Mouse (Mus musculus): Measurements from ENCODE around the gene Slco3a1.
A peak's percentile ranks its signal among the peaks of the same experiment; 100 is the strongest.

Slco3a1 gene

GRCm38 (mm10) chr7:74554608-74555311, at the start of gene Slco3a1:
TSS of gene Slco3a1 (minus strand) at chr7:74554780.
- peak; percentile 86 for DNase-seq (ENCODE audit: low read depth, low spot score)

- DNase-seq (ENCODE audit: low read depth, low spot score) = peak; percentile 5
Observed at GRCm38 (mm10) chr7:74600996-74601395, 46.4 kb upstream of the Slco3a1 start.

GRCm38 (mm10) chr7:74579411-74579810, 24.8 kb upstream of the Slco3a1 start:
- no peak for DNase-seq (ENCODE audit: low read depth, low spot score)

DNA sequence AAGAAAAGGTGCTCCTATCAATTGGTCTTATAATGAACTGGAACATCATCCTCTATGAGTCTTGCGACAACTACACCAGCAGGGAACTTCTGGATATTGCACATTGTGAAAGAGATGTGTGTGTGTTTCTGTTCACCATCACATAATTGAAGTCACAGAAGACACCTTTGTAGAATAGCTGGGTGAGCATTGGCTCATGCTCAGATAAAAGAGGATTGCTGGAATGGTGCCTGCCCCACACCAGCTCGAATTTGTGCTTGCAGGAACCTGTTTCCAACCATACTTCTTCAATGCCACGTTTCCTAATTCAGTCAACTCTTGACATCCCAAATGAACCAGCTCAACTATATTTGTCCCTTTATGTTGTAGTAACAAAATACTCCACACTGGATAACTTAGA, 21.1 kb upstream of the Slco3a1 start:
- no peak for DNase-seq (ENCODE audit: low read depth, low spot score)

GRCm38 (mm10) chr7:74555416-74555815, 836 bp upstream of the Slco3a1 start:
- peak; percentile 59 for DNase-seq (ENCODE audit: low read depth, low spot score)

DNA sequence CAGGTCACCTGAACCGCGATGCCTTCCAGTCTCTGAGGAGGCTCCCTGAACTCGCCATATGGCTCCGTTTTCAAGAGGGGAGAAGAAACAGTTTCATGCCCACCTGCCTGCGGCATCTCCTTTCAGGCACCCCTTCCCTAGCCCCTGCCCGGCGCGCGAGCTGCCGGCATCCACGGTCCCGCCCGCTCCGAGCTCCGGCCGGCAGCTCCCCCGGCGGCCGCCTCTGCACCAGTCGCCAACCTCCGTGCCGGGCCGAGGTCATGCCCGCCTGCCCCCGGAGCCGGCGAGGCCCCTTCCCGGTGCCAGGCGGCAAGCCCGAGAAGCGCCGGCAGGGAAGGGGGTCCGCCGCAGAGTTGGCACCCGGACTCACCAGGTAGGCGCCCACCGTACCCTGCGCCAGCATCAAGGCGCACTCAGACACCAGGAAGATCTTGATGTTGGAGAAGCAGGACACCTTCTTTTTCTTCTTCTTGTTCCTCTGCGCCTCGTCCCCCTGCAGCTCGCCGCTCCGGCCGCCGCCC, 479 bp downstream of the Slco3a1 start:
- peak; percentile 60 for DNase-seq (ENCODE audit: low read depth, low spot score)

- peak; percentile 21 for DNase-seq (ENCODE audit: low read depth, low spot score)
Observed at GRCm38 (mm10) chr7:74553111-74553650, 1.4 kb downstream of the Slco3a1 start.

DNA sequence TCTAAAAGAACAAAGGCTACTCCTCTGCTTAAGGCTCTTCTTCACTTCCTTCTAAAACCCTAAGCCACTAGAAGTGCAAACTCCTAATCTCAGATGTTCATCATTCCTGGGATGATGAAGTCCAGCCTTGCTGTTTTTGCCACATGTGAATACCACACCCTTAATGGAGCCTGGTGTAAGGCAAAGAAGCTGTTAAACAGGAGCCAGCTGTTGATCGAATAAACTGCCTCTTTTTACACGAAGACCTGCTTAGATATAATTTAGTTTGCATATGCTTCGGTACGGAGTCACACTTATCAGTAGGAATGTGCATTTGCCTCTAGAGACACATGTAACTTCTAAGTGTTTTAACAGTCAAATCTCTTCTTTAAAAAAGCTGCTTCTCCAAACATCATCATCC, 2.0 kb downstream of the Slco3a1 start:
- DNase-seq (ENCODE audit: low read depth, low spot score) = no peak

GRCm38 (mm10) chr7:74552000-74552358, 2.6 kb downstream of the Slco3a1 start:
- DNase-seq (ENCODE audit: low read depth, low spot score) = peak; percentile 65

DNA sequence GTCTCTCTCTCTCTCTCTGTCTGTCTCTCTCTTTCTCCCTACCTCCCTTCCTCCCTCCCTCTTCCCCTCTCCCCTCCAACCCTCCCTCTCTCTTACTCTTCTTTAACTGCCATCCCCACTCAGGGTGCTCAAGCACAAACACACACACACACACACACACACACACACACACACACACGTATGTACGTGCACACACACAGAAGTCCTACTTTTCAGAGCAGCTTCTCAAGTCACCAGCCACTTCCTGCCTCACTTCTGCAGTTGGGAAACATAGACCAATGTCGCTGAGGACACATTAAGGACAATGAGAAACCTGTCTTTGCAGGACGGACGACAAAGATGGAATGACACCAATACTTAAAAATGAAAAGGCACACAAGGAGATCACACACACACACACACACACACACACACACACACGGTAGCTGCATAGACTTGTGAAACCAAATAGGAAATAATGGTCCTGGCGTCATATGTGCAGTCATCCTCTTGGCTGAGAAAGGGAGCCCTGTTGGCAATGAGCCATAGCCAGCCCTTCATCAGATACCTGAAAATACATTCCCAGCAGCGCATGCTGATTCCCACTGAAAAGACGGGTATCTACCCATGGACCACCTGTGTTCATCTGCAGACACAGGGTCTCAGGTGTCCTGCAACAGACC, 3.1 kb downstream of the Slco3a1 start:
- DNase-seq (ENCODE audit: low read depth, low spot score) = peak; percentile 73

DNA sequence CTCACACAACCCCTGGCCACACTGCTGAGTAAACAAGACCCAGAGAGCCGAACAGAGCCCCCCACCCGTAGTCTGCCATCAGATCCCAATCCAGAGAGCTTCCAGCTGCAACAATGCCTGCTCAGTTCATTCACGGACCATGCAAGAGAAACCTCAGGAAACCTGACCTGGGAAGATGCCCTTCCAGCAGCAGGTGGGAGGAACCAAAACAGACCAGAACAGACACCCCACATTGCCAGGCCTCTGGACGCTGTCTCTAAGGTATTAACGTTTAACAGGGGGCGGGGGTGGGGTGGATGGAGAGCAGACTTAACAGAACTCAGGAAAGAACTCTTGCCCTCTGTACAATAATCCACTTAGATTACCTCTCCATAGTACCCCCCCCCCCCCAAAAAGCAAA, 4.9 kb downstream of the Slco3a1 start:
- no peak for DNase-seq (ENCODE audit: low read depth, low spot score)

DNA sequence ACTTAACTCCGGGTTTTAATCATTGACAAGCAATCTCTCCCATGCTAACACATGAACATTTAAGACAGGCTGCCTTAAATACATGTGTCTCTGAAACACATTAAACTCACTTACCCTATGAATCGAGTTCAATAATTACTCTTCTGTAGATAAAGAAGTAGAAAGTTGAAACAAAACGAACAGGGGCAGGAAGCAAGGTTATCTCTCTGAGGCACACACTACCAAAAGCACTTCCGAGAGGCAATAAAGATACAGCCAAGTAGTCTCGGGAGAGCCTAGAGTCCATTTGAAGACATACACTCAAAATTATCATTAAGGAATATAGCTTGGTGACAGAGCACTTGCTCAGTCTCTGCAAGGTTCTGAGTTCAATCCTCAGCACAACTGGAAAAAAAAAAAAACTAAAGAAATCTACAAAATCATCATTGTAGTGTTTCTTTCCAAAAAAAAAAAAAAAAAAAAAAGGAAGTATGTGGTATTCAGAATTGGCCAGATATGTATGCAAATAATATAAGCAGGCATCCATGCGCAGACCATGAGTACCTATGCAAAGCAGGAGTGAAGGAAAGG, 5.5 kb downstream of the Slco3a1 start:
- no peak for DNase-seq (ENCODE audit: low read depth, low spot score)

DNA sequence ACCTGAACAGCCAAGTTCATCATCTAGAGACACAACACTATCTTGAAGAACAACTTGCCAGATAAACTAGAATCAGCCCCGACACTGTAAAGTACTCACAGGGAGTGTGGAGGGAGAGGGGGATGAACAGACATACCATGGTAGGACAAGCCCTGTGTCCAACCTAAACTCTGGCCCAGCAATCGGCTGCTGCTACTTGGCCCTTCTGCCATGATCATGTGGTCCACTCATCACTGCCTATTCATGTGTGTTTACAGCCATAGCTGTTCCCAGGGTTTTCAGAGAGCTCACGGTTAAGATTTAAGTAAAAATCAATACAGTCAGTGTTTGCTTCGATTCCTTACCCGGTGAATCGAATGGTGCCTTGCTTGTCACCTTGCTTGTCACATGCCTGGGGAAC, 7.9 kb downstream of the Slco3a1 start:
- DNase-seq (ENCODE audit: low read depth, low spot score) = no peak

- no peak for DNase-seq (ENCODE audit: low read depth, low spot score)
Observed at GRCm38 (mm10) chr7:74545498-74545990, 9.0 kb downstream of the Slco3a1 start.

- DNase-seq (ENCODE audit: low read depth, low spot score) = peak; percentile 63
Observed at GRCm38 (mm10) chr7:74544306-74544705, 10.3 kb downstream of the Slco3a1 start.

DNA sequence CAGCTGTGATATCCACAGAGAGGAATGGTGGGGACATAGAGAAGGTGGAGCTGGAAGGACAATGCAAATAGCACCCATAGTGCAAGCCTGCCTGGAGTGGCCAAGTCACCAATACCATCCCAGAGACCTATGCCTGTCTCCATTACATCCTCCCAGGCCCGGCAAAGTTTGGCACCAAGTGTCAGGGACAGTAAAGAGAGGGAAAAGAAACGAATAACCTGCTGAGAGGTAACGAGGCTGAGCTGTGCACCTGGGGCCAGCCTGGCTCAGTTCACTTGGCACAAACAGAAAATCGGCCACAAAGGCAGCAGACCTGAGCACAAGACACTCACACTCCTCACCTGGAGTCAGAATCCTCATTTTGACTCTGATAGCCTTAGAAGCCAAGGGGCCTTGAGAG, 12.6 kb downstream of the Slco3a1 start:
- DNase-seq (ENCODE audit: low read depth, low spot score) = no peak

DNA sequence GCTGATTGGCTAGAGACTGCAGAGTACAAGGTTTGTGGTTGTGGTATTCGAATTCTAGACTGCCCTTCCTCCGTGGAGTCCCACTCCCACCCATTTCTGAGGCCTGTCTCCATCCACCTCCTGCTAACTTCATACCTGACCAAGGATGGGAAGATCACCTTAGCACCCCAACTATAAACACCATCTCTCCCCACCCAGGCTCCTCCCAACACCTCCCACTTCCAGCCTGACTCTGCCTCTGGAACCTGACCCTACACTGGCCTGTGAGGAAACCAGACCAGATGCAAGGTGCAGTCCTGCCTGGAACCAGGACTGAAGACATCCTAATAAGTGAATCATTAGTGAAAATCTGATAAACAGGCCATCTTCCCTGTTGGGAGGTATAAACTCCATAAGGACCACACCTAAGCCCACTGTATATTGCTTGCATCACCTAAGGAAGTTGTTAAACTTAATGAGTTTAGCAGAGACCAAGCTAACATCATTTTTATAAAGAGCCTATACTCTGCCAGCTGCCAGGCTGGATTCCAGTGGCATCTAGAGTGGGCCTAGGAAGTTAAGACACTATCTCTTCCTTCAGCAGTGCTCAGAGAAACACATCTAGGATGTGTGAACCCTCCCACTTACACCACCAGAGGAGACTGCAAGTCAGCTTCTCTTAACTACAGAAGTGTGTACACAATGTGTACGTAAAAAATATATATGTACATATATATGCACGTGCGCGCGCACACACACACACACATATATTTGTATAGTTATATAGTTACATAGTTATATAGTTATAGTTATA, 13.5 kb downstream of the Slco3a1 start:
- no peak for DNase-seq (ENCODE audit: low read depth, low spot score)

GRCm38 (mm10) chr7:74536186-74536585, 18.4 kb downstream of the Slco3a1 start:
- no peak for DNase-seq (ENCODE audit: low read depth, low spot score)

GRCm38 (mm10) chr7:74531468-74532097, 23.0 kb downstream of the Slco3a1 start:
- no peak for DNase-seq (ENCODE audit: low read depth, low spot score)

DNA sequence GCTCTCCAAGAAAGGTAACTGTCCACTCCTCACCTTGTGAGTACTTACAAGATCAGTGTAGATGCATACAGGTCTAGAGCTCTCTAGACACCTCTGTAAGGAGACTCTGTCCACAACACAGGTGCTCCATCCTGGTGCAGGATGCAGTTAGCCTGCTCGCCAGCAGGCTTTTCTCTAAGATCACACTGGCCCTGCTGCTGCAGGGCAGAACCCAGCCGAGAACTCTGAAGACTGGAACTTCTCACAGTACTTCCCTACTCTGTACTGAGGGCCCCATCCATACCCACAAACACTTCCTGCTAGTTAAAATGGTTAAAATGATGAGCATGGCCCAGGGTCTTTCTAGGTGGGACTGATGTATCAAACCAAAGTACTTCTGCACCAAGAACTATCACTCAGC, 24.7 kb downstream of the Slco3a1 start:
- DNase-seq (ENCODE audit: low read depth, low spot score) = peak; percentile 43

DNA sequence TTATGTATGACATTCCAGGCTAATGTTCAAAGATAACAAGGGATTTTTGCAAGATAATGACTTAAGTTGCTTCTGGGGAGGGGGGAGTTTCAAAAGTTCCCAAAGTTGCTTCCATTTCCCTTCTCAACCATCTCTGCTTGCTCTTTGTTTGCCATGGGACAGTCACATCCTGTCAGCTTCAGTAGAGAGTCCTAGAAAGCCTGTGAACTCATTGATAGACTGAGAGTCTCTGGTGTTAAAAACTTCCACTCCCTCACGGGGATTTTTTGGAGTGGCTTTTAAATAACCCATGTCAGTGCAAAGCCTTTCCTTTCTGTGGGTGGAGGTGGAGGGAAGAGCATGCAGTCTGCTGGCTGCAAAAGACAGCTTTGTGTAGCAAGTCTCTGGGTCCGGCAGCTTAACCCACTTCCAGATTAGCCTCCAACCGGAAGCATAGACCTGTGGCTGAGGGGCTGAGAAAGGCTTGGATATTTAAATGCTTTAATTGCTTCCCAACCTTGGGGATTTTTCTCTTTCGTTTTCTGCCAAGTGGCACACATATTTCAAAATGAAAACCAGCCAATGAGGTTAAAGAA, 25.3 kb downstream of the Slco3a1 start:
- DNase-seq (ENCODE audit: low read depth, low spot score) = peak; percentile 46

Measured in CD4-positive helper T cell, adult 2 months (primary cell).